ENCODE assay signal across 10 mouse cellular contexts in the genomic region with DNA sequence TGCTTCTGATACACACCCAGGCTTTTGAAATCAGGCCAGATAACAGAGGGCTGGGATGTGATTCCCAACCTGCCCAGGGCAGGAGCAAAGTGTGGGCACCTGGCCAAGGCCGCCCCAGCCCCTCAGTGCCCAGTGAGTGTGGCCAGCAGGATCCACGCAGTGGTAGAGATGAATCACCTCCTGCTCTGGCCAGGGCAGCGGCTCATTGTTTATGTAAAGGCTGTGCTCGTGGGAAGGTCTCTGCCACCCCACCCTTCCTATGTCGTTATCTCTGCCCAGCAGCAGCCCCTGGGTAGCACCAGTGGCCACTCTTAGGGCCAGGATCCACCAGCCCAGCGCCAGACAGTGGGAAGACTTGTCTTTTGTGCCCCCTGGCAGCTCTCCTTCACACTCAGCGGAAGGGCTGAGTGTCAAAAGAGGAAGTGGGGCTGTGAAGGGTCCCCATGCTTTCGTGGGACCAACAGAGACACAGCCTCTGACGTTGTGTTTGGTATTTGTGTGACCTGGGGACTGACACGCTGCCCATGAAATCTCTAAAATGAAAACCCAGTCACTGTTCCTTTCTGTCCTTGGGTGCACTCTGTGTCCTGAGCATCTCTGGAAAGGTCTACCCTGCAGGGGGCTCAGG. TPM values are rescaled to one million over a fixed set of nuclear protein-coding genes. Genes with fewer than 3 reads are reported as not detected.
DNase-seq lines count a peak whose midpoint lies in the region; ATAC-seq and TF ChIP-seq lines count a peak whose summit lies in the region.
"Had no signal": no experiment of that assay in that cellular context is flagged by ENCODE, and none has a peak within 500 bp of the region (broad histone marks: within the 10 kb centered on the region; RNA-seq: fewer than 3 reads in every experiment).

No protein-coding gene starts in this region.

- H3K4me2 ChIP-seq in forebrain, embryonic 11.5 days (ENCODE audit: low read depth, low read length, severe bottlenecking) = no peak overlapping the region
- H3K4me2 ChIP-seq: embryonic facial prominence, embryonic 15.5 days; neural tube, embryonic 15.5 days had no signal

- peaks cover 73% of the 10 kb centered on the region for H3K36me3 ChIP-seq in hindbrain, embryonic 10.5 days
- H3K36me3 ChIP-seq in forebrain, embryonic 11.5 days (ENCODE audit: control insufficient read depth, insufficient read depth, low read length) = peaks cover 28% of the 10 kb centered on the region

- TF ChIP-seq POLR2A in lung, adult 2 months (IDR thresholded peaks at IDR 0.05; ENCODE audit: borderline replicate concordance, extremely low read depth, low read depth, low read length) = no peak

- ATAC-seq in forebrain, embryonic 11.5 days (replicated peaks; ENCODE audit: low FRiP score) = no peak

- H3K9ac ChIP-seq in forebrain, embryonic 11.5 days (ENCODE audit: low read length) = no peak overlapping the region
- H3K9ac ChIP-seq: embryonic facial prominence, embryonic 15.5 days; neural tube, embryonic 15.5 days had no signal

- no peaks in the 10 kb centered on the region for H3K9me3 ChIP-seq in hindbrain, embryonic 10.5 days
- no peaks in the 10 kb centered on the region for H3K9me3 ChIP-seq in forebrain, embryonic 11.5 days (ENCODE audit: control insufficient read depth, low read length)
- H3K9me3 ChIP-seq: embryonic facial prominence, embryonic 15.5 days; neural tube, embryonic 15.5 days had no signal

- H3K27ac ChIP-seq in hindbrain, embryonic 10.5 days = no peak overlapping the region
- no peak overlapping the region for H3K27ac ChIP-seq in forebrain, embryonic 11.5 days (ENCODE audit: low read depth, low read length)
- H3K27ac ChIP-seq: embryonic facial prominence, embryonic 15.5 days; neural tube, embryonic 15.5 days had no signal

- DNase-seq in 3T3-L1 (ENCODE audit: low read depth, low spot score) = peak; percentile 77
- peak; percentile 12 for DNase-seq in MEL-GATA-1-ER (ENCODE audit: extremely low read depth, low read depth)
- peak; percentile 20 for DNase-seq in heart, adult 8-10 months (ENCODE audit: low spot score)
- DNase-seq in lung, adult 2 months = peak; percentile 56
- DNase-seq in hindbrain, embryonic 10.5 days (ENCODE audit: low spot score) = no peak
- DNase-seq in forebrain, embryonic 11.5 days (ENCODE audit: low spot score) = no peak
- no peak for DNase-seq in right cerebral cortex, postnatal 10 days (ENCODE audit: low spot score in 2 of 2)
- DNase-seq: layer of hippocampus, adult 9-11 months had no signal

- no peak for TF ChIP-seq CTCF in lung, adult 2 months (IDR thresholded peaks at IDR 0.05; ENCODE audit: insufficient read depth, low read length)

- 46% methylated on average over 10 of the region's 10 CpGs for WGBS in lung, adult 2 months
- 91% methylated on average over 10 of the region's 10 CpGs for WGBS in hindbrain, embryonic 10.5 days
- 90% methylated on average over 10 of the region's 10 CpGs for WGBS in forebrain, embryonic 11.5 days

- H3K4me3 ChIP-seq in lung, adult 2 months (replicated peaks; ENCODE audit: extremely low read depth, low read depth, low read length) = no peak overlapping the region
- H3K4me3 ChIP-seq in hindbrain, embryonic 10.5 days = no peak overlapping the region
- no peak overlapping the region for H3K4me3 ChIP-seq in forebrain, embryonic 11.5 days (ENCODE audit: low read depth, low read length)
- H3K4me3 ChIP-seq: embryonic facial prominence, embryonic 15.5 days; neural tube, embryonic 15.5 days had no signal

- peaks cover 10% of the 10 kb centered on the region for H3K4me1 ChIP-seq in lung, adult 2 months (ENCODE audit: control insufficient read depth, insufficient read depth, low read length)
- no peaks in the 10 kb centered on the region; the same call in 1 of the 2 replicates for H3K4me1 ChIP-seq in hindbrain, embryonic 10.5 days (replicated peaks)
- no peaks in the 10 kb centered on the region for H3K4me1 ChIP-seq in forebrain, embryonic 11.5 days (replicated peaks; ENCODE audit: control insufficient read depth, insufficient read depth, low read length)
- H3K4me1 ChIP-seq: neural tube, embryonic 15.5 days had no signal

- H3K27me3 ChIP-seq in hindbrain, embryonic 10.5 days (ENCODE audit: insufficient read depth, poor library complexity, severe bottlenecking) = no peaks in the 10 kb centered on the region
- no peaks in the 10 kb centered on the region for H3K27me3 ChIP-seq in forebrain, embryonic 11.5 days (ENCODE audit: control insufficient read depth, insufficient read depth, low read length)
- H3K27me3 ChIP-seq: embryonic facial prominence, embryonic 15.5 days; neural tube, embryonic 15.5 days had no signal

RNA-seq across cellular contexts. Expression of gene Itgb4, which starts 9.4 kb away (rescaled TPM):
- 1 to 10 TPM; 2.3 to 3.1 (median 3.0) TPM for total RNA-seq in heart, adult 8-10 months (2022)
- 11.0 and 14.7 TPM in 2 replicates for polyA plus RNA-seq in lung, adult 2 months (2012; rRNA removed)
- polyA plus RNA-seq in hindbrain, embryonic 10.5 days (2016; fragmentation: Nextera tagmentation; extraction: Ambion mirVana) = 0.92 and 0.94 TPM in 2 replicates
- polyA plus RNA-seq in forebrain, embryonic 11.5 days (2014; fragmentation: Nextera tagmentation; extraction: Ambion mirVana) = 0.57 and 0.72 TPM in 2 replicates

RNA-seq across cellular contexts. Expression of gene Recql5, which starts 31.8 kb away (rescaled TPM):
- 10 to 100 TPM in 1 of 4 experiments, 1 to 10 TPM in 3; 6.8 to 14.7 (median 8.2) TPM for total RNA-seq in heart, adult 8-10 months (2022)
- 14.5 and 18.0 TPM in 2 replicates for polyA plus RNA-seq in lung, adult 2 months (2012; rRNA removed)
- polyA plus RNA-seq in hindbrain, embryonic 10.5 days (2016; fragmentation: Nextera tagmentation; extraction: Ambion mirVana) = 27.3 and 28.8 TPM in 2 replicates
- polyA plus RNA-seq in forebrain, embryonic 11.5 days (2014; fragmentation: Nextera tagmentation; extraction: Ambion mirVana) = 28.3 and 35.6 TPM in 2 replicates

RNA-seq across cellular contexts. Expression of gene Sap30bp, which starts 32.0 kb away (rescaled TPM):
- 10 to 100 TPM; 14.7 to 21.3 (median 16.2) TPM for total RNA-seq in heart, adult 8-10 months (2022)
- polyA plus RNA-seq in lung, adult 2 months (2012; rRNA removed) = 18.8 and 23.0 TPM in 2 replicates
- polyA plus RNA-seq in hindbrain, embryonic 10.5 days (2016; fragmentation: Nextera tagmentation; extraction: Ambion mirVana) = 44.7 and 52.5 TPM in 2 replicates
- polyA plus RNA-seq in forebrain, embryonic 11.5 days (2014; fragmentation: Nextera tagmentation; extraction: Ambion mirVana) = 55.2 and 56.3 TPM in 2 replicates

RNA-seq across cellular contexts. Expression of gene Galk1, which starts 47.4 kb away (rescaled TPM):
- total RNA-seq in heart, adult 8-10 months (2022) = 10 to 100 TPM; 12.5 to 16.0 (median 15.0) TPM
- 49.5 and 57.1 TPM in 2 replicates for polyA plus RNA-seq in lung, adult 2 months (2012; rRNA removed)
- 184 and 204 TPM in 2 replicates for polyA plus RNA-seq in hindbrain, embryonic 10.5 days (2016; fragmentation: Nextera tagmentation; extraction: Ambion mirVana)
- polyA plus RNA-seq in forebrain, embryonic 11.5 days (2014; fragmentation: Nextera tagmentation; extraction: Ambion mirVana) = 142 and 151 TPM in 2 replicates

RNA-seq across cellular contexts. Expression of gene Smim6, which starts 53.3 kb away (rescaled TPM):
- not detected for total RNA-seq in heart, adult 8-10 months (2022)
- 8.5 and 9.1 TPM in 2 replicates for polyA plus RNA-seq in lung, adult 2 months (2012; rRNA removed)
- 1.4 and 1.6 TPM in 2 replicates for polyA plus RNA-seq in hindbrain, embryonic 10.5 days (2016; fragmentation: Nextera tagmentation; extraction: Ambion mirVana)
- polyA plus RNA-seq in forebrain, embryonic 11.5 days (2014; fragmentation: Nextera tagmentation; extraction: Ambion mirVana) = 0.72 and 0.95 TPM in 2 replicates

Comparison
In these comparisons a context has a peak if more than half of its experiments do, and no peak if none do; other contexts are left out.
1. DNase-seq: peak in 3T3-L1 (single experiment), MEL-GATA-1-ER (single experiment), heart, adult 8-10 months (single experiment) and lung, adult 2 months (single experiment); none in hindbrain, embryonic 10.5 days (single experiment), forebrain, embryonic 11.5 days (single experiment) and right cerebral cortex, postnatal 10 days (0 of 2).